Mouse (Mus musculus): ENCODE measurements around the gene Sorl1. TPM values are rescaled to one million over a fixed set of nuclear protein-coding genes. Genes with fewer than 3 reads are reported as not detected.

Sorl1 gene
- polyA plus RNA-seq, 1 experiment from 2014 or later, result 2.8 TPM

GRCm38 (mm10) chr9:41999498-42000473 lies 124.3 kb downstream of the Sorl1 start:
- TF ChIP-seq CTCF (IDR thresholded peaks at IDR 0.05; ENCODE audit: low read depth), result peak; percentile 94
- 70% methylated on average over 12 of the region's 12 CpGs for WGBS
- H3K27me3 ChIP-seq (replicated peaks; ENCODE audit: control insufficient read depth, insufficient read depth, low read length), result no peaks in the 10 kb centered on the region
- H3K9me3 ChIP-seq (ENCODE audit: control insufficient read depth), result no peaks in the 10 kb centered on the region
- H3K27ac ChIP-seq (ENCODE audit: low read depth, low read length), result no peak overlapping the region
- no peaks in the 10 kb centered on the region; the same call in 1 of the 2 replicates for H3K4me1 ChIP-seq (replicated peaks; ENCODE audit: control insufficient read depth, insufficient read depth, low read length)
- no peak overlapping the region for H3K4me3 ChIP-seq (ENCODE audit: low read depth, low read length)
- no peak overlapping the region for H3K4me2 ChIP-seq (replicated peaks; ENCODE audit: low read depth)
- no peak overlapping the region for H3K9ac ChIP-seq (ENCODE audit: low read depth, low read length)
- ATAC-seq, result no peak
- peaks cover 24% of the 10 kb centered on the region for H3K36me3 ChIP-seq (ENCODE audit: control insufficient read depth, insufficient read depth)

- 92% methylated on average over 9 of the region's 9 CpGs for WGBS
These were observed 128.8 kb downstream of the Sorl1 start for GRCm38 (mm10) chr9:41995278-41995677.

GRCm38 (mm10) chr9:41993821-41994220 lies 130.3 kb downstream of the Sorl1 start:
- TF ChIP-seq CTCF (IDR thresholded peaks at IDR 0.05; ENCODE audit: low read depth), result no peak
- no peak overlapping the region for H3K4me2 ChIP-seq (replicated peaks; ENCODE audit: low read depth)
- 66% methylated on average over 4 of the region's 5 CpGs for WGBS
- no peaks in the 10 kb centered on the region for H3K9me3 ChIP-seq (ENCODE audit: control insufficient read depth)
- peaks cover 41% of the 10 kb centered on the region for H3K36me3 ChIP-seq (ENCODE audit: control insufficient read depth, insufficient read depth)
- no peaks in the 10 kb centered on the region for H3K4me1 ChIP-seq (replicated peaks; ENCODE audit: control insufficient read depth, insufficient read depth, low read length)
- H3K9ac ChIP-seq (ENCODE audit: low read depth, low read length), result no peak overlapping the region
- no peak overlapping the region for H3K4me3 ChIP-seq (ENCODE audit: low read depth, low read length)
- H3K27me3 ChIP-seq (replicated peaks; ENCODE audit: control insufficient read depth, insufficient read depth, low read length), result no peaks in the 10 kb centered on the region
- H3K27ac ChIP-seq (ENCODE audit: low read depth, low read length), result no peak overlapping the region
- no peak for ATAC-seq

More at GRCm38 (mm10) chr9:41995278-41995677, 128.8 kb downstream of the Sorl1 start:
- H3K27ac ChIP-seq (ENCODE audit: low read depth, low read length), result no peak overlapping the region
- no peaks in the 10 kb centered on the region for H3K27me3 ChIP-seq (replicated peaks; ENCODE audit: control insufficient read depth, insufficient read depth, low read length)
- H3K4me2 ChIP-seq (replicated peaks; ENCODE audit: low read depth), result no peak overlapping the region
- ATAC-seq, result no peak
- no peaks in the 10 kb centered on the region for H3K9me3 ChIP-seq (ENCODE audit: control insufficient read depth)
- no peak overlapping the region for H3K4me3 ChIP-seq (ENCODE audit: low read depth, low read length)
- no peak overlapping the region for H3K9ac ChIP-seq (ENCODE audit: low read depth, low read length)
- TF ChIP-seq CTCF (IDR thresholded peaks at IDR 0.05; ENCODE audit: low read depth), result no peak
- H3K4me1 ChIP-seq (replicated peaks; ENCODE audit: control insufficient read depth, insufficient read depth, low read length), result no peaks in the 10 kb centered on the region
- H3K36me3 ChIP-seq (ENCODE audit: control insufficient read depth, insufficient read depth), result peaks cover 40% of the 10 kb centered on the region

GRCm38 (mm10) chr9:41992841-41993240 lies 131.3 kb downstream of the Sorl1 start:
- TF ChIP-seq CTCF (IDR thresholded peaks at IDR 0.05; ENCODE audit: low read depth), result no peak
- Histone ChIP-seq H3K4me1 (replicated peaks; ENCODE audit: control insufficient read depth, insufficient read depth, low read length) (no peaks in the 10 kb centered on the region), H3K27ac (ENCODE audit: low read depth, low read length) (no peak overlapping the region), H3K36me3 (ENCODE audit: control insufficient read depth, insufficient read depth) (peaks cover 50% of the 10 kb centered on the region), H3K9ac (ENCODE audit: low read depth, low read length) (no peak overlapping the region), H3K4me3 (ENCODE audit: low read depth, low read length) (no peak overlapping the region), H3K9me3 (ENCODE audit: control insufficient read depth) (no peaks in the 10 kb centered on the region), H3K27me3 (replicated peaks; ENCODE audit: control insufficient read depth, insufficient read depth, low read length) (no peaks in the 10 kb centered on the region), H3K4me2 (replicated peaks; ENCODE audit: low read depth) (no peak overlapping the region)
- ATAC-seq, result no peak
- WGBS, result 92% methylated on average over 5 of the region's 5 CpGs

GRCm38 (mm10) chr9:41985636-41986035 lies 138.5 kb downstream of the Sorl1 start:
- no peak overlapping the region for H3K4me2 ChIP-seq (replicated peaks; ENCODE audit: low read depth)
- TF ChIP-seq CTCF (IDR thresholded peaks at IDR 0.05; ENCODE audit: low read depth), result no peak
- no peaks in the 10 kb centered on the region for H3K4me1 ChIP-seq (replicated peaks; ENCODE audit: control insufficient read depth, insufficient read depth, low read length)
- H3K9me3 ChIP-seq (ENCODE audit: control insufficient read depth), result no peaks in the 10 kb centered on the region
- H3K36me3 ChIP-seq (ENCODE audit: control insufficient read depth, insufficient read depth), result peaks cover 27% of the 10 kb centered on the region; the same call in 1 of the 2 replicates
- no peak for ATAC-seq
- WGBS, result 70% methylated on average over 5 of the region's 5 CpGs
- no peak overlapping the region for H3K9ac ChIP-seq (ENCODE audit: low read depth, low read length)
- no peaks in the 10 kb centered on the region for H3K27me3 ChIP-seq (replicated peaks; ENCODE audit: control insufficient read depth, insufficient read depth, low read length)
- no peak overlapping the region for H3K4me3 ChIP-seq (ENCODE audit: low read depth, low read length)
- no peak overlapping the region for H3K27ac ChIP-seq (ENCODE audit: low read depth, low read length)

GRCm38 (mm10) chr9:41985052-41985451 lies 139.0 kb downstream of the Sorl1 start:
- Histone ChIP-seq H3K9ac (ENCODE audit: low read depth, low read length) (no peak overlapping the region), H3K4me1 (replicated peaks; ENCODE audit: control insufficient read depth, insufficient read depth, low read length) (no peaks in the 10 kb centered on the region), H3K4me2 (replicated peaks; ENCODE audit: low read depth) (no peak overlapping the region), H3K27me3 (replicated peaks; ENCODE audit: control insufficient read depth, insufficient read depth, low read length) (no peaks in the 10 kb centered on the region), H3K27ac (ENCODE audit: low read depth, low read length) (no peak overlapping the region), H3K4me3 (ENCODE audit: low read depth, low read length) (no peak overlapping the region), H3K36me3 (ENCODE audit: control insufficient read depth, insufficient read depth) (peaks cover 25% of the 10 kb centered on the region; the same call in 1 of the 2 replicates), H3K9me3 (ENCODE audit: control insufficient read depth) (no peaks in the 10 kb centered on the region)
- no peak for ATAC-seq
- TF ChIP-seq CTCF (IDR thresholded peaks at IDR 0.05; ENCODE audit: low read depth), result no peak
- 91% methylated on average over 9 of the region's 9 CpGs for WGBS

Data from intestine, postnatal 0 days (tissue).